Comparison of ENCODE assay signal across 8 mouse cellular contexts in the genomic region with DNA sequence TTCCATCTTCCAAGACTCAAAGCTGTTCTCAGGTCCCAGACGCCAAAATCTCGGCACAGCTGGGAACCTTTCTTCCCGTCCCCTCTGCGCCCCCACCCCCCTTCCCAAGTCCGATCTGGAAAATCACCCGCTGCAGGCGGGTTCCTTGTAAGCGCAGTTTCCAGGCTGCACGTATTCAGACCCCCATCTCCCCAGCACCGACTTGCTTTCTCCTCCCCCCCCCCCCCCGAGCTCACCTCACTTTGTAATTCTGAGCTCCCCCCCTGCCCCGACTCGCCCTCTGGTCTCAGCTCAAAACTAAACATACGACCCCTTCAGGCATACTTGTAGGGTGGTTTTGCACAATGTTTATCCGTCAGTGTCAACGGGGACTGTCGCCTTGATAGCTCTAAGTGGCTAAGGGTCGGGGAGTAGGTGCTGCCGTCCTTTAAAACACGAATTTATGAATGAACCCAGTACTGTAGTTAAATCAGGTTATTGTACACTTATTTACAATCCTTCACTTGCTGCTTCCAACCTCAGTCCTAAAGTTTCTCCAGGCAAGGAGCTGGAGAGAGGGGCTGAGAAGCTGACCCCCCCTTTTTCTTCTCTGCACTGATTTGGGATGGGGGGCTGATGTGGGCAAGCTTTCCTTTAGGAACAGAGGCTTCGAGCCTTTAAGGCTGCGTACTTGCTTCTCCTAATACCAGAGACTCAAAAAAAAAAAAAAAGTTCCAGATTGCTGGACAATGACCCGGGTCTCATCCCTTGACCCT. TPM values are rescaled to one million over a fixed set of nuclear protein-coding genes. Genes with fewer than 3 reads are reported as not detected.
DNase-seq lines count a peak whose midpoint lies in the region; ATAC-seq lines count a peak whose summit lies in the region.

No protein-coding gene starts in this region.

- H3K4me3 ChIP-seq in kidney, embryonic 16.5 days (ENCODE audit: low read length): peak overlapping the region; percentile 64
- peak overlapping the region; percentile 67 for H3K4me3 ChIP-seq in heart, embryonic 16.5 days (ENCODE audit: low read length)
- peak overlapping the region; percentile 85 for H3K4me3 ChIP-seq in macrophage (ENCODE audit: inconsistent target)

- peak overlapping the region; percentile 93 for H3K4me2 ChIP-seq in kidney, embryonic 16.5 days (replicated peaks; ENCODE audit: low read depth, low read length)
- H3K4me2 ChIP-seq in heart, embryonic 16.5 days (ENCODE audit: low read depth, low read length): peak overlapping the region; percentile 82

- peaks cover 33% of the 10 kb centered on the region for H3K79me2 ChIP-seq in macrophage (ENCODE audit: inconsistent target)

- H3K4me1 ChIP-seq in kidney, embryonic 16.5 days (ENCODE audit: insufficient read depth, low read length): peaks cover 31% of the 10 kb centered on the region
- H3K4me1 ChIP-seq in heart, embryonic 16.5 days (ENCODE audit: control insufficient read depth, insufficient read depth, low read length): peaks cover 20% of the 10 kb centered on the region

- peaks cover 21% of the 10 kb centered on the region for H3K27me3 ChIP-seq in kidney, embryonic 16.5 days (ENCODE audit: insufficient read depth, low read length)
- H3K27me3 ChIP-seq in heart, embryonic 16.5 days (ENCODE audit: control insufficient read depth, insufficient read depth, low read length): peaks cover 5% of the 10 kb centered on the region; the same call in 1 of the 2 replicates

- H3K27ac ChIP-seq in kidney, embryonic 16.5 days (ENCODE audit: low read length): peak overlapping the region; percentile 40
- peak overlapping the region; percentile 92 for H3K27ac ChIP-seq in heart, embryonic 16.5 days (ENCODE audit: low read length)
- peak overlapping the region; percentile 95 for H3K27ac ChIP-seq in macrophage

- under 1% methylated on average over 23 of the region's 23 CpGs for WGBS in kidney, embryonic 16.5 days
- under 1% methylated on average over 22 of the region's 23 CpGs for WGBS in heart, embryonic 16.5 days
- WGBS in macrophage (ENCODE audit: missing documents): 4% methylated on average over 20 of the region's 23 CpGs

- 0 out of 2 replicates have a peak, but pooled peaks have one; percentile 0 for ATAC-seq in kidney, embryonic 16.5 days (ENCODE audit: low FRiP score, low TSS enrichment)
- no peak for ATAC-seq in heart, embryonic 16.5 days (replicated peaks; ENCODE audit: extremely low read depth, insufficient read depth, low FRiP score)

- H3K9me3 ChIP-seq in kidney, embryonic 16.5 days (ENCODE audit: low read length): no peaks in the 10 kb centered on the region
- no peaks in the 10 kb centered on the region for H3K9me3 ChIP-seq in heart, embryonic 16.5 days (replicated peaks; ENCODE audit: control insufficient read depth, low read length)

- peak overlapping the region; percentile 65 for H3K9ac ChIP-seq in kidney, embryonic 16.5 days (replicated peaks; ENCODE audit: low read length)
- peak overlapping the region; percentile 76 for H3K9ac ChIP-seq in heart, embryonic 16.5 days (ENCODE audit: low read length)

- no peaks in the 10 kb centered on the region for H3K36me3 ChIP-seq in kidney, embryonic 16.5 days (ENCODE audit: insufficient read depth, low read length)
- H3K36me3 ChIP-seq in heart, embryonic 16.5 days (ENCODE audit: control insufficient read depth, insufficient read depth): no peaks in the 10 kb centered on the region
- H3K36me3 ChIP-seq in macrophage (ENCODE audit: inconsistent target): no peaks in the 10 kb centered on the region; the same call in none of the 2 replicates

- no peak for DNase-seq in kidney, adult 9 months
- DNase-seq in T-cell, adult 2 months (ENCODE audit: low spot score): peak; percentile 38
- DNase-seq in c-Kit-positive CD71-positive TER-119-positive erythroid progenitor cells, embryonic 14.5 days (ENCODE audit: low spot score): no peak
- DNase-seq in ovary, adult 18-20 months (ENCODE audit: low spot score): no peak
- no peak for DNase-seq in adrenal gland, postnatal 4 days (ENCODE audit: low spot score in 2 of 2)

RNA-seq across cellular contexts. Expression of a gene that starts 0.9 kb away (rescaled TPM):
- 2.7 and 3.5 TPM in 2 replicates for polyA plus RNA-seq in kidney, embryonic 16.5 days (2015; fragmentation: Nextera tagmentation; extraction: Ambion mirVana)
- 5.0 and 6.6 TPM in 2 replicates for polyA plus RNA-seq in heart, embryonic 16.5 days (2015; fragmentation: Nextera tagmentation; extraction: Ambion mirVana)
- total RNA-seq in macrophage (2018; cell fraction: chromatin; rRNA removed): 1,000 to 10,000 TPM in 2 of 26 experiments, 100 to 1,000 TPM in 11, 10 to 100 TPM in 13; 13.7 to 1,974 (median 105) TPM
- total RNA-seq in macrophage (2018; cell fraction: cytosol; rRNA removed): 1,000 to 10,000 TPM in 4 of 26 experiments, 100 to 1,000 TPM in 13, 10 to 100 TPM in 9; 10.4 to 2,234 (median 166) TPM
- total RNA-seq in macrophage (2018; cell fraction: nucleus; rRNA removed): 1,000 to 10,000 TPM in 3 of 26 experiments, 100 to 1,000 TPM in 13, 10 to 100 TPM in 10; 15.4 to 1,140 (median 154) TPM
- polyA plus RNA-seq in macrophage (2018): 18.1 to 88.1 TPM (median 21.8 TPM) in 3 replicates
- total RNA-seq in adrenal gland, postnatal 4 days (2021): 1 to 10 TPM; 6.5 to 8.3 TPM

Comparison
In these comparisons a context has a peak if more than half of its experiments do, and no peak if none do; other contexts are left out.
1. H3K27ac ChIP-seq: peak in every context shown above with its lines; median percentile 95 in macrophage; 92 in heart, embryonic 16.5 days; 40 in kidney, embryonic 16.5 days.